Mouse (Mus musculus) B cell, adult (primary cell): ENCODE results near the gene Gpr153. TPM values are rescaled to one million over a fixed set of nuclear protein-coding genes. Genes with fewer than 3 reads are reported as not detected.

Source experiments
- total RNA-seq: library from RNA; stranded (reverse); gene quantifications from 4 replicates; pipeline ENCODE4 v1.2.4, GENCODE M21; 2023; ENCODE audit not compliant: inconsistent age

Gpr153 gene
- 0.13 to 0.18 TPM in 2 of 4 replicates, not detected in the others for total RNA-seq

DNA sequence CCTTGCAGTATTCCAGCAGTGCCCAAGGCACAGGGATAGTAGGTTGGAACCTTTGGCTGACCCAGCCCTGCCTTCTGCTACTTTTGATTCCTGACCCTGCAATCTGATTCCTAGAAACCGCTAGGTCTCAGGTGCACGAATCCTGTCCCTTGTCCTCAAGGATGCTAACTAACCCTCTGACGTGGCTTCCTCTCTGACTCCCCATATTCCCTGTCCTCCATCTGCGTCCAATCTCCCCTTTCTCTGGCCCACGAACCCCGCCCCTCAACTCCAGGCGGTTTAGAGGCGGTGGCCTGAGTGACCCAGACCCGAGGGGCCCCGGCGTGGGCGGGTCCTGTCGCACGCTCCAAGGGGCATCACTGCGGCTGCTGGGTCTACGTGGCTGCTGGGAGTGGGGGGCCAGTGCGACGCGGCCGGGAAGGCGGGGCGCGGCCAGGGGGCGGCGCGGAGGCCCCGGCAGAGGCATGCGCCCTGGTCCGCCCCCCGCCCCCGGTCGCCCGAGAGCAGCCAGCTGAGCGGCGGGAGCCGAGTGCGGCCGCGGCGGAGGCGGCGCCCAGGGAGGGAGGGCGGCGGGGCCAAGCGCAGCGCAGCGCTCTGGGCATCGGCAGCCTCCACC is at the start of gene Gpr153:
TSS of gene Gpr153 (plus strand) at position 612 of the 616 bp plus-strand sequence.

DNA sequence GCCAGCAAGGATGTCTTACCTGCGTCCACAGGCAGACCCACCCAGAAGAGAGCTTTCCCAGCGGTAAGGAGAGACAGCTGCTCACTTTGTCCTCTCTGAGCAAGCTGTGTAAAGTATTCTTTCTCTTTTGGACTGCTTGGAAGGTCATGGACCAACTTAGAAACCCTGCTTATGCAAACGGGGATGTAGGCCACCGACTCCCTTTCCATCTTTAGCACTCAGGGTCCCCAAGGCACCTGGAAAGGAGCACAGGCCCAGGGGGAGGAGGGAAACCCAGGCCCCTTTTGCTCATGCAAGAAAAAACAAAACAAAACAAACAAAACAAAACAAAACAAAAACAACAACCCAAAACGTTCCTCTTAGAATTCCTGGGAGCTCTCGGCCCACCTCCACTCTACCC is 17.5 kb downstream of the Gpr153 start, which contains the start of gene Hes3:
TSS of gene Hes3 (minus strand) at position 101 of the 400 bp plus-strand sequence.

DNA sequence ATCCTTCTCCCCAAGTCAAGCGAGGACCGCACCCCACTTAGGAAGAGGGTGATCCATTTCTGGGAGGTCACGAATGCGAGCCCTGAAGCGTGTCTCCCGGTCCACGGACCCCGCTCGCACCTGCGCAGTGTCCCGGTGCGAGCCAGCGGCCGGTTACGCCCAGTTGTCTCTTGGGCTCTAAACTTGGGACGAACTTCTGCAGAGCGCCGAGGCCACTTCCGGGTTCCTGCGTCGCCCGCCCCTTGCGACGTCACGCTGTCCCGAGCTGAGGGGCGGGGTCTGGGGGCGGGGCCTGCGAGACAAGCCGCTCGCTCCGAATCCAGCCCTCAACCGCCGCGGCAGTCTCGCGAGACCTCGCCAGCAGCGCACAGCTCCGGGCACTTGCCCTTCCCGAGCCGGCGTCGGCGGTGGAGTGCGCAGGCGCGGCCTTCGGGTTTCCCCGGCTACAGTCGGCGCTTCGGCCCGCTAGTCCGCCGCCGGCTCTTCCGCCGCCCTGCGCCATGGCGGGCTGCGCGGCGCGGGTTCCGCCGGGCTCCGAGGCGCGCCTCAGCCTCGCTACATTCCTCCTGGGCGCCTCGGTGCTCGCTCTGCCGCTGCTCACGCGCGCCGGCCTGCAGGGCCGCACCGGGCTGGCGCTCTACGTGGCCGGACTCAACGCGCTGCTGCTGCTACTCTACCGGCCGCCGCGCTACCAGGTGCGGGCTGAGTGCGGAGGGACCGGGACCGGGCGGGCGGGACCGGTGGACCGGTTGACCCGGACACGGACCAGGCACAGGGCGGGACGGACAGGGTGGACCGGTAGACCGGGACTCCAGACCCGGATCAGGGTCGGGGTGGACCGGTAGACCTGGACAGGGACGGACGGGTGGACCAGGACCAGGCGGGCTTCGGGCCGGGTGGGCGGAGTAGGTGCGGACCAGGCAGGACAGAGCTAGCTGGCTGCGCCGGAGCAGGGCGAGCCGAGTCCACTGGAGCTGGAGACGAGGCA is 23.1 kb downstream of the Gpr153 start, which contains the start of gene Icmt:
TSS of gene Icmt (plus strand) at position 354 of the 988 bp plus-strand sequence.

GRCm38 (mm10) chr4:152318517-152319234 is 44.6 kb downstream of the Gpr153 start, which contains the start of gene Rnf207:
Gene Rnf207, minus strand, starts transcription at chr4:152318993.

GRCm38 (mm10) chr4:152325574-152326411 is 51.8 kb downstream of the Gpr153 start, which contains the start of gene Rpl22:
Gene Rpl22, plus strand, starts transcription at chr4:152325742.

Other genes starting within 250 kb of the Gpr153 start
- gene Zbtb48, start 246.6 kb upstream of the Gpr153 start, total RNA-seq, result 20.9 to 34.7 TPM (median 26.9 TPM) in 4 replicates
- 0.19 to 0.69 TPM (median 0.51 TPM) in 3 of 4 replicates, not detected in the other for gene Tas1r1, start 235.7 kb upstream of the Gpr153 start, total RNA-seq
- gene Nol9, start 234.9 kb upstream of the Gpr153 start, total RNA-seq, result 39.8 to 45.6 TPM (median 41.7 TPM) in 4 replicates
- gene Plekhg5, start 201.7 kb upstream of the Gpr153 start, total RNA-seq, result 1.5 to 3.0 TPM (median 2.6 TPM) in 4 replicates
- not detected in 4 replicates for gene Tnfrsf25, start 158.3 kb upstream of the Gpr153 start, total RNA-seq
- gene Espn, start 121.9 kb upstream of the Gpr153 start, total RNA-seq, result 0.99 to 1.7 TPM (median 1.0 TPM) in 4 replicates
- not detected in 4 replicates for gene Hes2, start 115.4 kb upstream of the Gpr153 start, total RNA-seq
- gene Acot7, start 96.1 kb upstream of the Gpr153 start, total RNA-seq, result 3.3 to 7.2 TPM (median 5.1 TPM) in 4 replicates
- not detected in 4 replicates for gene Hes3, start 17.4 kb downstream of the Gpr153 start, total RNA-seq
- gene Icmt, start 23.0 kb downstream of the Gpr153 start, total RNA-seq, result 24.4 to 32.0 TPM (median 29.6 TPM) in 4 replicates
- not detected in 4 replicates for gene Rnf207, start 44.8 kb downstream of the Gpr153 start, total RNA-seq
- gene Rpl22, start 51.5 kb downstream of the Gpr153 start, total RNA-seq, result 839 to 935 TPM (median 860 TPM) in 4 replicates
- 0.06 to 0.13 TPM (median 0.08 TPM) in 4 replicates for gene Chd5, start 64.4 kb downstream of the Gpr153 start, total RNA-seq
- 3.7 to 6.7 TPM (median 4.1 TPM) in 4 replicates for gene Nphp4, start 202.5 kb downstream of the Gpr153 start, total RNA-seq
- 75.3 to 89.3 TPM (median 81.3 TPM) in 4 replicates for gene Kcnab2, start 203.6 kb downstream of the Gpr153 start, total RNA-seq